Mouse (Mus musculus): ENCODE results near the gene Uba5. TPM values are rescaled to one million over a fixed set of nuclear protein-coding genes. Genes with fewer than 3 reads are reported as not detected.
A peak's percentile ranks its signal among the peaks of the same experiment; 100 is the strongest.

Gene Uba5
- total RNA-seq (2021), result 10 to 100 TPM; 11.9 to 12.0 TPM
- long read RNA-seq, experiment 1, transcript Uba5-201 (12 exons, 2,404 nt), result major isoform, 13 of 16 reads
- long read RNA-seq, experiment 1, partial matches to known transcripts, result 2 of 16 reads
- long read RNA-seq, experiment 1, other reads (novel, unspliced or antisense), result 1 of 16 reads
- long read RNA-seq, experiment 2, transcript Uba5-201 (12 exons, 2,404 nt), result major isoform, 16 of 17 reads
- long read RNA-seq, experiment 2, partial matches to known transcripts, result 0 of 17 reads
- long read RNA-seq, experiment 2, other reads (novel, unspliced or antisense), result 1 of 17 reads

- DNase-seq, result peak; percentile 60
These were observed at the start of gene Uba5 for GRCm38 (mm10) chr9:104062430-104063243. Gene Uba5, minus strand, starts transcription at chr9:104063134.

DNA sequence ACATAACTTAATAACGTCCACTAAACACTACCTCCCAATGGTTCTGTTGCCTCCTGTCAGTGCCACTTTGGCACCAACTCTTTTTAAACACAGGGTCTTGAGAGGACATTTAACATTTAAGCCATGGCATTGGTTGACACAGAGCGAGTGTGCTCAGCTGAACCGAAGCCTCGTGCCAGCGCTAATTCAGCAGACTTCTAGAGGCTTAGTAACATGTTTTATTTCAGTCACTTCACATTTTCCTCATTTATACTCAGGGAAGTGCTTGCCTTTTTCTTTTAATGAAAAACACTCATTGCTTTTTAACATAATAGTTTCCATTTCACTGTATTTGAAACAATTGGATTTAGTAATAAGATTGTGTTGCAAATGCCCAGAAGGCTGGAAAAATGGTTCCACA, 46.2 kb upstream of the Uba5 start:
- no peak for DNase-seq

DNA sequence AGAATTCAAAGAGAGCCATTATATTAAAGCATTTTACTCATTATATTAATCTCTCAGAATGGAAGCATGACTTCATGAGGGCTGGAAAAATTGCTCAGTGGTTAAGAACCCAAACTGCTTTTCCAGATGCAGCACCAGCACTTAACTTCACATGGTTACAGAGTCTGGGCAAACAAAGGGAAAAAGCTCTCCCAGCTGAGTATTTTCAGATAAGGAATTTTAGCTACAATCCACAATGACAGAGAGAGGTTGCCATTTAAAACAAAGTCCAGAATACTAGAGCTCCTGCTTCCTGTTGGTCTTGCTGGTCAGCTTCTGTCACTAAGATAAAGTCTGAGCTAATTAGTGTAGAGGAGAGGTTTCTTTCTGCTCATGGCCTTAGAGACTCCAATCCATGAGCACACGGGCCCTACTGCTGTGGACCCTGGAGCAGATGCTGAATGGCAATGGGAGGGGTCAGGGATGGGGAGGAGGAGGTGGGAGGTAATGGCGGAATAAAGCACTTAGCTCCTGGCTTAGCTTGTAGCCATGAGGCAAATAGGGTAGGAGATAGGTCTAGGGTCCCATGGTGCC, 45.7 kb upstream of the Uba5 start:
- DNase-seq, result no peak

GRCm38 (mm10) chr9:104107482-104107881, 44.5 kb upstream of the Uba5 start:
- no peak for DNase-seq

DNA sequence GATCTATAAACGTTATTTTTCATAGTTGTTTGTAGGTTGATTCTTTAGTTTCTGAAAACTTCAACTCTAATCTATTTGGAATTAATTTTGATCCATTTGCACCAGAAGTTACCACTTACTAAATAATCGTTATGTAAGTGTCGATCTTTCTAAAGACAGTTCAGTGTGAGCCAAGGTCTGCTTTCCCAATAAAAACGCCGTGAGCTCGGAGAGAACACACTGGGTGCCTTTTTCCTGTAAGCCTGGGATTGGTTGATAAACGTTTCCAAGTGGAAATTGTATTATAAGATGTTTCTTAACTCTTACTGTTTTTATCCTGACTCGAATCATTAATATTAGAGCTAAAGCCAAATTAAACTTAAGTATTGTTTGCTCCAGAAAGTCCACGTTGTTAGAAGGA, 44.0 kb upstream of the Uba5 start:
- no peak for DNase-seq

GRCm38 (mm10) chr9:104104986-104105385, 42.1 kb upstream of the Uba5 start:
- DNase-seq, result no peak

DNA sequence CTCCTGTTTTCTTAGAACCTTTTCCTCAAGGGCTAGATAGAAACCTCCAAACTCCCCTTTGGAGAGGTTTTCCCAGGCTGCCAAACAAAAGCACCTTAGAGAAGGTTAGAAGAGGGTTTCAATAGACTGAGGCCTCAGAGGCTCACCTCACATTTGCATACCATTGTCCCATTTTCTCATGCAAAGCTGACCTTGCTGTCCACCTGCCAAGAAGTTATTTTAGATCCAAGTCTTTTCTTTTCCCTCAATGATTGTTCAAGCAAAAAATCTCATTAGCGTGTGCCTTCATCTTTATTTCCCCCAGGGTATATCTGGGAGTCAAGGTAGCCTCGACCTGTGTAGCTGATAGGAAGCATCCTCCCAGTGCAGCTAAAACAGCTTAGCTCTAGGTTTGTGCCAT, 40.0 kb upstream of the Uba5 start:
- DNase-seq, result no peak

GRCm38 (mm10) chr9:104102301-104102700, 39.4 kb upstream of the Uba5 start:
- DNase-seq, result peak; percentile 20

- no peak for DNase-seq
These were observed 38.5 kb upstream of the Uba5 start for GRCm38 (mm10) chr9:104101458-104101857.

DNA sequence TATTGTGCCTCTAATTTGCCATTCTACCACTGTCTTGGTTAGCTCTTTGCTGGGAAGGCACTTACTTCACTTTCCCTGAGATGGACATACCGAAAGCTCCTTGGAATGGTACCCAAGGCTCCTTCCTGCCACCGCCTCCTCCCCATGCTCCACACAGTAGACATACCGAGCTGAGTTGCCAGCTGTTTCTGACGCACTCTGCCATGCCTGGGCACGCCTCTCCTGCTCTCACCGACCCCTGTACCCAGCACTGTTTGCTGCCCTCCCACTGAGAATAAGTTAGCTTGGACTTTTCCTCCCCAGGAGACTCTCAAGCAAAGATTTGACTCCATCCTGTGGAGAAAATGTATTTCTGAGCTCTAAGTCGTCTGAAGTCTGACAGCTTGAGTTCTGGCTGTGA, 37.9 kb upstream of the Uba5 start:
- DNase-seq, result no peak

DNA sequence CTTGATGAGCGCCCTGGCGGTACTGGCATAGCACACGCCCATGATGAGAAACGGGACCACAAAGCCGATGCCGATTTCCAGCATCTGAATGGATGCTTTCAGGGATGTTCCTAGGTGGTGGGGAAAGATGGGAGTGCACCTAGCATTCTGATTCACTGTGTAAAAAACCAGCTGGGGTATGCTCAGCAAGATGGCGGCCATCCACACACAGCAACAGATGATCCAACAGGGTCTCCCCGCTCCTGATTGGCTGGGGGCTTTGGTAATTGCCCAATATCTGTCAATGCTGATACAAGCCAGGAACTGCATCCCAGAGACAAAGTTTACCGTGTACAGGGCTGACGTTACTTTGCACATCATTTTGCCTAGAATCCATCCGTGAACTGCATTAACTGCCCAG, 36.1 kb upstream of the Uba5 start:
- no peak for DNase-seq

GRCm38 (mm10) chr9:104098256-104098655, 35.3 kb upstream of the Uba5 start:
- DNase-seq, result no peak

- DNase-seq, result no peak
These were observed 30.0 kb upstream of the Uba5 start for GRCm38 (mm10) chr9:104092945-104093344.

DNA sequence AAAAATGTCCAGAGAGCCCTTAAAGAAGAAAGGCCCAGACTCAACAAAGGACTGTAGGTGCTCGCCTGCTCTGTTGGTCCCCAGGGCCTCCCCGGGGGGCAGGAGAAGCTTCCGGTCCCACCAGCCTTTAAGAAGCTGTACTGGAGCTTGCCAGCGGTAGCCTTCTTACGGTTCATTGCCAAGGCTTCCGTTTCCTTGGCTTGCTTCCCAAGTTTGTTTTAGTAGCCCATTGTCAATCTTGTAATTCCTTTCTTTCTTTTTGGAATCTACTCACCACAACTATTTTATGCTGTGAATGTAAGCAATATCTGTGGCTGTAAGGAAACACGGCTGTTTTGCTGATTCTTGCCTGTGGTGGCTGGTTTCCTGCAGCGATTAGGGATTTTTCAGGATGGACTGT, 25.6 kb upstream of the Uba5 start:
- DNase-seq, result no peak

- no peak for DNase-seq
These were observed 22.9 kb upstream of the Uba5 start for GRCm38 (mm10) chr9:104085730-104086429.

DNA sequence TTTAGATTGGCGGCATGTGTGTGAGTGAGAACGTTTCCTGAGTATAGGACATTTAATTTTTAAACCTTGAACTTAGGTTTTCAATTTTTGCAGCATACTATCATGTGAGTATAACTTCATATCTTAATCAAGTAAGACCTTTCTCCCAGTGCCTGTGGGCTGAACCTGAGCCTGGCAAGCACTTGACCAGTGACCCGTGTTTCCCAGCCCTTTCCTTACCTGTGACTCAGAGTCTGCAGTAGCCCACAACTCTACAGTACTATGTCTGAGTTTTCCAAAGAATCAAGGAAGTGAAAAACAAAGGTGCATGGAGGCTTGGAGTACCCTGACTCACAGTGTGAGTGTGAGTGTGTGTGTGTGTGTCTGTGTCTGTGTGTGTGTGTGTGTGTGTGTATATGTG, 17.1 kb upstream of the Uba5 start:
- DNase-seq, result no peak

DNA sequence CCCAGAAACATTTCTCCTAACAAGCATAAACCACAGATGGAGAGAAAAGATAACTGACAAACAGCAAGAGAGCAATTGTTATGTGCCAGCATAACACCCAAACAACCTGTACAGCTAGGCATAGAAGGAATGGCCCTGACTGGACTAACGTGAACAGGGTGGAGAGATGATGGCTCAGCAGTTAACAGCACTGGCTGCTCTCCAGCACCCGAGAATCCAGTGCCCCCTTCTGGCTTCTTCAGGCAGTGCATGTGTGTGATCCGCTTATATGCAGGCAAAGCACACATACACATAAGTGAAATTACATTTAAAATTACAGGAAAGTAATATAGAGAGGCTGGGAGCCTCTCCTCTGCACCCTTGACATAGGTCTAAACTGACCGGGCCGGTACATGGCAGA, 16.4 kb upstream of the Uba5 start:
- DNase-seq, result no peak

DNA sequence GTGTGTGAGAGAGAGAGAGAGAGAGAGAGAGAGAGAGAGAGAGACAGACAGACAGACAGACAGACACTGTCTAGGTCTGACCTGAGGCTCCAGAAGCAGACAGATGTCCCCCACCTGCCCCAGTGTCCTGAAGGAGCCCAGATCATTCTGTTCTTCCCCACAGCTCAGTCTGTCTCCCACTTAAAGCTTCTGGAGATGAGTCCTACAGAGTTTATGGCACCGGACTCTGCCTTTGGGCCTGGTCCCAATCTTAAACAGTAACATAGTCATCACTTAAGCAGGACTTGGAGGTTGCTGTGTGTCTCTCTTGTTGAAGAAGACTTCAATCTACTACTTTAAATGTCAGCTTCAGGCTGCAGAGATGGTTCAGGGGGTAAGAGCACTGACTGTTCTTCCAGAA, 15.8 kb upstream of the Uba5 start:
- no peak for DNase-seq

GRCm38 (mm10) chr9:104075808-104076207, 12.9 kb upstream of the Uba5 start:
- no peak for DNase-seq

DNA sequence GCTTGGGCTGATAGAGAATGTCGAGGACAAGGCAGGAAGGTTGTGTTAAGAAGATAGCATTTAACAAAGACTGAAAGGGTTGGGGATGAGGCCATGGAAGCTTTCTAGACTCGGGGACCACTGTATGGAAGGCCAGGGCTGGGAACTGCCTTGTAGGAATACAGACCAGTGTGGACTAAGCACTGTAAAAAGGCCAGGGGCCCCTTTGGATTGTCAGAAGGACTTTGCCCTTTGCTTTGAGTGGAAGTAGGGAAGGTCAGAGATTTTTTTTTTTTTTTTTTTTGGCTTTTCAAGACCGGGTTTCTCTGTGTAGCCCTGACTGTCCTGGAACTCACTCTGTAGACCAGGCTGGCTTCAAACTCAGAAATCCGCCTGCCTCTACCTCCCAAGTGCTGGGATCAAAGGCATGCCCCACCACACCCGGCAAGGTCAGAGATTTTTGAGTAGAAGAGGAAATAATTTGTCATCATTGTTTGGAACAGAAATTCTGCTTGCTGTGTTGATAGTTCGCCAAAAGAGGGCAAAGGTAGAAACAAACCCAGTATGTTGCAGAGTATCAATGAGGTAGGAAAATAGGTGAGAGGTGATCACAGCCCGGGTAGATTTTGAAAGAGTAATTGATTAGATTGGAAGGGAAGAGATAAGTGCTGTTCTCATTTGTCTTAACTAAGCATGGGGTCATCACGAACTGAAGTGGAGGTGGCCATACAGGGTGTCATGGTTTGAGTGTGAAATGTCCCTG, 8.1 kb upstream of the Uba5 start:
- DNase-seq, result no peak

DNA sequence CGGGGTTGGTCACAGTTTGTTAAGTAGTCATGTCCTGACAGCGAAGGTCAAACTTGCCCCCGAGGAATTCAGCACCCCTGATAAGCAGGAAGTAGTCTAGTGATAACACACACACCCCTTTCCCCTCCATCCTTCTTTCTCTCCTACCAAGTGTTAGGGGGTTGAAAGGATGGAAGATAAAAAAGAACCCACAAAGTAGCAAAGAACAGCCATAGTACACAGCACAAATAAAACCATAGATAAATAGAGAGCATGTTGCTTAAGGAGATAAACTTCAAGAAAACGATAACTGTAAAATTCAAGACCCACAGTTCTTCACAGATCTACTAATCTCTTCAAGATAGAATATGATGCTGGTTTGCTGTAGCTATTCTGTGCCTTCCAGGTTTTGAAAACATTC, 7.3 kb upstream of the Uba5 start:
- no peak for DNase-seq

- DNase-seq, result no peak
These were observed 1.6 kb upstream of the Uba5 start for GRCm38 (mm10) chr9:104064571-104064970.

Data from gastrocnemius, postnatal 25 days (tissue).